Mouse (Mus musculus) heart, postnatal 0 days (tissue): Measurements from ENCODE around the gene Aplp2.

Experiments used
- CTCF ChIP-seq: IDR thresholded peaks from 2 replicates; pipeline ENCODE4 v1.5.1; 2016; ENCODE audit warnings: antibody characterized with exemption, control low read depth, low read depth
- EP300 ChIP-seq: IDR thresholded peaks from 2 replicates; pipeline ENCODE4 v1.6.1; 2016; ENCODE audit warnings: antibody characterized with exemption, low read depth

DNA sequence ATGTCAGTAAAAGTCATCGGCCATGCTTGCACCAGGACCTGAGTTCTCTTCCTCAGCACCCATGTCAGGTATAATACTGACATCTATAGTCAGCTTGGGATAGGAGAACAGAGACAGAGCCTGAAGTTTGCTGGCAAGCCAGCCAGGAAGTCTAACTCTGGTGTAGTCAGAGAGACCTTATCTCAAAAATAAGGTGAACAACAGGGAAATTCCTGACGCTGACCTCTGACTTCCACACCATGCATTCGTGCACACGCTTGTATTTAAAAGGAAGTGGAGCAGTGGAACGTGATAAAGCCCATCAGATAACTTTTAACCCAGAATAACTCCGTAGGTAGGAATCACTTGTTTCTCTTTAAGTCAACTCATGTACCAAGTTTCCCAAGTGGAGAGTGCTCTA lies 6.9 kb downstream of the Aplp2 start:
- TF ChIP-seq CTCF (peak; percentile 29; the same call in 1 of the 2 replicates), EP300 (no peak)
